Mouse (Mus musculus): ENCODE measurements around the gene Mob1b. TPM values are rescaled to one million over a fixed set of nuclear protein-coding genes. Genes with fewer than 3 reads are reported as not detected.
"Not testable (repeated sequence)": the region's sequence is repeated elsewhere in the genome, so short reads cannot be mapped to it uniquely, and the experiment has no call there.

Gene Mob1b
- polyA plus RNA-seq, 1 experiment from 2014 or later, result 32.6 TPM

- no peaks in the 10 kb centered on the region for H3K27me3 ChIP-seq (replicated peaks)
- H3K27ac ChIP-seq (ENCODE audit: poor library complexity, severe bottlenecking), result peak overlapping the region; percentile 92
- H3K4me2 ChIP-seq, result peak overlapping the region; percentile 50
- no peaks in the 10 kb centered on the region for H3K9me3 ChIP-seq (replicated peaks)
- peaks cover 19% of the 10 kb centered on the region for H3K4me1 ChIP-seq (replicated peaks)
- 0 out of 2 replicates have a peak, but pooled peaks have one; percentile 13 for ATAC-seq (ENCODE audit: insufficient number of reproducible peaks, low FRiP score)
- H3K36me3 ChIP-seq, result no peaks in the 10 kb centered on the region
- H3K9ac ChIP-seq, result no peak overlapping the region
- no peak overlapping the region for H3K4me3 ChIP-seq
Observed at GRCm38 (mm10) chr5:88711128-88711527, 9.5 kb upstream of the Mob1b start.

DNA sequence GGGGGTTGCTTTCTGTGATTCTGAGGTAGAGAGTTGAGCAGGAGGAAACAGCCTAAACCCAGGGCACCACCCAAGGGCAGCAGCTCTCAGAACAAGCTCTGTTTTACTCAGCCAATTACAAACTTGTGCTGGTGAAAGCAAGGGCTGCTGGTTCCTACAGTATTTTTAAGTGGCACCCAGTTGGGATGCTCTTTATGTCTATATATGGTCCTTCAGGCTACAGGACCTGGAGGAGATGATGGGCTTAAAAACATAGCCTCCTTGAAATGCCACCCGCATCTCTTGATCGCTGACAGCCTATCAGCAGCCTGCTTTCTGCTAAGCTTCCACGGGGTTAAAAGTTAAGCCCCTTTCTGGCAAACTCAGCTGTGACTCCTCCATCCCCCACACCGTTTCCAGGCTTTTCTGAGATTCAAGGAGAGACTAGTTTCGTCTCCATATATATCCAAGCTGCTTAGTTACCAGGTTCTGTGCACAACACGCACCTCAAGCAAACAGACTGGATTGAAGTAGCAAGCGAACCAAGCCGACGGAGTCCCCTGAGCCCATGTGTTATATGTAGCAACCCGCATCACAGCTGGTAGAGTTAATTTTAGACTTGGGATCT, 8.9 kb upstream of the Mob1b start:
- H3K9ac ChIP-seq, result no peak overlapping the region
- peak overlapping the region; percentile 92 for H3K27ac ChIP-seq (ENCODE audit: poor library complexity, severe bottlenecking)
- H3K9me3 ChIP-seq (replicated peaks), result no peaks in the 10 kb centered on the region
- H3K4me2 ChIP-seq, result peak overlapping the region; percentile 50
- ATAC-seq (ENCODE audit: insufficient number of reproducible peaks, low FRiP score), result peak; percentile 78
- H3K4me3 ChIP-seq, result no peak overlapping the region
- H3K4me1 ChIP-seq (replicated peaks), result peaks cover 19% of the 10 kb centered on the region
- no peaks in the 10 kb centered on the region for H3K36me3 ChIP-seq
- no peaks in the 10 kb centered on the region for H3K27me3 ChIP-seq (replicated peaks)
- WGBS, result 20% methylated on average over 10 of the region's 10 CpGs

GRCm38 (mm10) chr5:88712328-88712727, 8.3 kb upstream of the Mob1b start:
- H3K4me2 ChIP-seq, result peak overlapping the region; percentile 50
- 53% methylated on average over 6 of the region's 6 CpGs for WGBS
- no peak overlapping the region for H3K9ac ChIP-seq
- H3K27ac ChIP-seq (ENCODE audit: poor library complexity, severe bottlenecking), result peak overlapping the region; percentile 92
- H3K27me3 ChIP-seq (replicated peaks), result no peaks in the 10 kb centered on the region
- ATAC-seq (ENCODE audit: insufficient number of reproducible peaks, low FRiP score), result no peak
- peaks cover 19% of the 10 kb centered on the region for H3K4me1 ChIP-seq (replicated peaks)
- no peak overlapping the region for H3K4me3 ChIP-seq
- H3K36me3 ChIP-seq, result no peaks in the 10 kb centered on the region
- no peaks in the 10 kb centered on the region for H3K9me3 ChIP-seq (replicated peaks)

DNA sequence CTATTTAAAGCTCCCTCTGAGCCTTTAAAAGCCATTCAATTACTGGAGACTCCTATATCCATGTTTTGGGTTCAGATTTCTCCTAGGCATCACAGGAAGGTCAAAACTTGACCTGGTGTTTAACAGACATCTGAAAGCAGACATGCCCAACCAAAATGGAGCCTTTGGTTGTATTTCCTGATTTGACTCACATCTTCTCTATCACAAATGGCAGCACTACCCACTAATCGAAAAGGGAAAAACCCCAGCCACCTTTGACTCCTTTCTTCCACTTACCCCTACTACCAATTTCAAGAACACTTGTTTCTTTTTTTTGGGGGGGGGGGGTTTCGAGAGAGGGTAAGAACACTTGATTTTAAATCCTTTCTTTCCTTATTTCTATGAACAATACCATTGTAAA, 3.7 kb upstream of the Mob1b start:
- 84% methylated on average over 2 of the region's 2 CpGs for WGBS

GRCm38 (mm10) chr5:88721003-88721475, 384 bp downstream of the Mob1b start:
- peak overlapping the region; percentile 91 for H3K27ac ChIP-seq (ENCODE audit: poor library complexity, severe bottlenecking)
- H3K9ac ChIP-seq, result peak overlapping the region; percentile 99
- peak overlapping the region; percentile 94 for H3K4me3 ChIP-seq
- 0 out of 2 replicates have a peak, but pooled peaks cover 4% of the 10 kb centered on the region for H3K36me3 ChIP-seq
- H3K4me1 ChIP-seq (replicated peaks), result peaks cover 37% of the 10 kb centered on the region
- H3K9me3 ChIP-seq (replicated peaks), result no peaks in the 10 kb centered on the region
- no peaks in the 10 kb centered on the region for H3K27me3 ChIP-seq (replicated peaks)
- ATAC-seq (ENCODE audit: insufficient number of reproducible peaks, low FRiP score), result peak; percentile 40
- 0% methylated on average over 38 of the region's 38 CpGs for WGBS
- peak overlapping the region; percentile 92 for H3K4me2 ChIP-seq

More for the DNA sequence above, 3.7 kb upstream of the Mob1b start:
- H3K27ac ChIP-seq (ENCODE audit: poor library complexity, severe bottlenecking), result no peak overlapping the region
- H3K4me2 ChIP-seq, result no peak overlapping the region
- no peak overlapping the region for H3K9ac ChIP-seq
- H3K4me1 ChIP-seq (replicated peaks), result peaks cover 12% of the 10 kb centered on the region
- no peak for ATAC-seq (ENCODE audit: insufficient number of reproducible peaks, low FRiP score)
- no peaks in the 10 kb centered on the region for H3K9me3 ChIP-seq (replicated peaks)
- no peaks in the 10 kb centered on the region for H3K36me3 ChIP-seq
- H3K4me3 ChIP-seq, result no peak overlapping the region
- no peaks in the 10 kb centered on the region for H3K27me3 ChIP-seq (replicated peaks)

GRCm38 (mm10) chr5:88721565-88722212, 1.0 kb downstream of the Mob1b start:
- no peaks in the 10 kb centered on the region for H3K9me3 ChIP-seq (replicated peaks)
- H3K4me1 ChIP-seq (replicated peaks), result peaks cover 37% of the 10 kb centered on the region
- H3K4me2 ChIP-seq, result peak overlapping the region; percentile 92
- H3K27ac ChIP-seq (ENCODE audit: poor library complexity, severe bottlenecking), result peak overlapping the region; percentile 91
- no peaks in the 10 kb centered on the region for H3K27me3 ChIP-seq (replicated peaks)
- H3K9ac ChIP-seq, result peak overlapping the region; percentile 99
- 2% methylated on average over 31 of the region's 31 CpGs for WGBS
- ATAC-seq (ENCODE audit: insufficient number of reproducible peaks, low FRiP score), result peak; percentile 43
- 0 out of 2 replicates have a peak, but pooled peaks cover 4% of the 10 kb centered on the region for H3K36me3 ChIP-seq
- peak overlapping the region; percentile 94 for H3K4me3 ChIP-seq

DNA sequence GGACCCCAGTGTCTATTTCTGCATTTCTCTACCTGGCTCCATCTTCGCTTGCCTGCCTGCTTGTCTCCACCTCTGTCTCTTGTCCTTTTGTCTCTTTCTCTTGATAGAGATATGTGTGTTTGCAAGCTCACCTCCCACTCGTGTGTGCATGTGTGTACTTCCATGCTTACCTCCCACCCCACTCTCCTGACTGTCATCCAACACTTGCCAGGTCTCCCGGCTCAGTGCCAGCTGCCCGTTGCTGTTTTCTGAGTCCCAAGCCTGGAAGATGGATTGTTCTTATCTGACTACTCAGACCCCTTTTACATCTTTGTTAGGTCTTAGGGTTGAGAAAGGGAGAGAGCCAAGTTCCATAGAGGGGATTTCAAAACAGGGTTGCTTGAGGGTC, 1.6 kb downstream of the Mob1b start:
- WGBS, result 7% methylated on average over 4 of the region's 4 CpGs
- peak overlapping the region; percentile 94 for H3K4me3 ChIP-seq

GRCm38 (mm10) chr5:88724030-88724429, 3.4 kb downstream of the Mob1b start:
- peak overlapping the region; percentile 46 for H3K4me2 ChIP-seq
- H3K4me3 ChIP-seq, result peak overlapping the region; percentile 3; the same call in 1 of the 2 replicates
- no peaks in the 10 kb centered on the region for H3K9me3 ChIP-seq (replicated peaks)
- H3K36me3 ChIP-seq, result 0 out of 2 replicates have a peak, but pooled peaks cover 4% of the 10 kb centered on the region
- H3K4me1 ChIP-seq (replicated peaks), result peaks cover 43% of the 10 kb centered on the region
- no peak overlapping the region for H3K9ac ChIP-seq
- WGBS, result 4% methylated on average over 3 of the region's 3 CpGs
- H3K27me3 ChIP-seq (replicated peaks), result no peaks in the 10 kb centered on the region
- ATAC-seq (ENCODE audit: insufficient number of reproducible peaks, low FRiP score), result peak; percentile 69
- H3K27ac ChIP-seq (ENCODE audit: poor library complexity, severe bottlenecking), result peak overlapping the region; percentile 61

More for the DNA sequence above, 1.6 kb downstream of the Mob1b start:
- H3K9me3 ChIP-seq (replicated peaks), result no peaks in the 10 kb centered on the region
- no peak for ATAC-seq (ENCODE audit: insufficient number of reproducible peaks, low FRiP score)
- H3K27me3 ChIP-seq (replicated peaks), result no peaks in the 10 kb centered on the region
- H3K9ac ChIP-seq, result peak overlapping the region; percentile 99
- peak overlapping the region; percentile 91 for H3K27ac ChIP-seq (ENCODE audit: poor library complexity, severe bottlenecking)
- H3K4me2 ChIP-seq, result peak overlapping the region; percentile 92
- H3K36me3 ChIP-seq, result 0 out of 2 replicates have a peak, but pooled peaks cover 4% of the 10 kb centered on the region
- H3K4me1 ChIP-seq (replicated peaks), result peaks cover 37% of the 10 kb centered on the region

DNA sequence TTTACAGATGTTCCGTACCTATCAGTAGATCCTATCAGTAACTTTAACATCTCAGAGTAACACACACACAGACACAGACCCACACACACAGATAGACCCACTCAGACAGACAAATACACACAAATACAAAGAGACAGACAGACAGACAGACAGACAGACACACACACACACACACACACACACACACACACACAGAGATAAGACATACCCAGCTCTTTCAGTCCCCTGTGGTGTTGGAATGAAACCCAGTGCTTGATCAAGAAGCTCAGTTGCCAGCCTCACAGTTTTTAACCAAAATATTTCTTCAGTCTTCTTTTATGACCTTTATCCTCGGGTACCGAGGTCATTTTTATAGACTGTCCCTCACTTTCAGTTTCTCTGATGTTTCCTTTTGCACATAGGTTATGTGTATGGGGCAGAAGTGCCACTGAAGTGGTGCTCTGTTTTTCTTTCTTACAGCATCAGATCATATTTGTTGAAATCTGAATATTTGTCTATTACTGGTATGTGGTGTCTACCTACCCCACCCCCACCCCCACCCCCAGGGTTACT, 7.0 kb downstream of the Mob1b start:
- Histone ChIP-seq H3K9me3 (replicated peaks) (no peaks in the 10 kb centered on the region), H3K27me3 (replicated peaks) (no peaks in the 10 kb centered on the region), H3K4me2 (no peak overlapping the region), H3K36me3 (0 out of 2 replicates have a peak, but pooled peaks cover 4% of the 10 kb centered on the region), H3K4me3 (no peak overlapping the region), H3K9ac (no peak overlapping the region), H3K27ac (ENCODE audit: poor library complexity, severe bottlenecking) (peak overlapping the region; percentile 25; the same call in 1 of the 2 replicates), H3K4me1 (replicated peaks) (peaks cover 34% of the 10 kb centered on the region)
- no peak for ATAC-seq (ENCODE audit: insufficient number of reproducible peaks, low FRiP score)
- WGBS, result 86% methylated on average over 3 of the region's 3 CpGs

- Histone ChIP-seq H3K9ac (no peak overlapping the region), H3K27ac (ENCODE audit: poor library complexity, severe bottlenecking) (no peak overlapping the region), H3K4me3 (no peak overlapping the region), H3K9me3 (replicated peaks) (no peaks in the 10 kb centered on the region), H3K27me3 (replicated peaks) (no peaks in the 10 kb centered on the region), H3K36me3 (no peaks in the 10 kb centered on the region), H3K4me2 (no peak overlapping the region), H3K4me1 (replicated peaks) (peaks cover 9% of the 10 kb centered on the region)
- no peak for ATAC-seq (ENCODE audit: insufficient number of reproducible peaks, low FRiP score)
- 86% methylated on average over 2 of the region's 2 CpGs for whole genome bisulfite sequencing
Observed at GRCm38 (mm10) chr5:88734786-88735185, 14.1 kb downstream of the Mob1b start.

- WGBS, result 96% methylated on average over 1 of the region's 1 CpGs
- H3K27me3 ChIP-seq (replicated peaks); H3K9ac ChIP-seq; H3K9me3 ChIP-seq (replicated peaks); H3K4me3 ChIP-seq; ATAC-seq (ENCODE audit: insufficient number of reproducible peaks, low FRiP score); H3K27ac ChIP-seq (ENCODE audit: poor library complexity, severe bottlenecking); H3K4me2 ChIP-seq; H3K4me1 ChIP-seq (replicated peaks): not testable (repeated sequence)
- peaks cover 31% of the 10 kb centered on the region for H3K36me3 ChIP-seq
Observed at GRCm38 (mm10) chr5:88741065-88741464, 20.4 kb downstream of the Mob1b start.

Measured in heart, embryonic 12.5 days (tissue).